Mouse (Mus musculus): ENCODE data around the gene Fam3b.

Gene Fam3b

DNA sequence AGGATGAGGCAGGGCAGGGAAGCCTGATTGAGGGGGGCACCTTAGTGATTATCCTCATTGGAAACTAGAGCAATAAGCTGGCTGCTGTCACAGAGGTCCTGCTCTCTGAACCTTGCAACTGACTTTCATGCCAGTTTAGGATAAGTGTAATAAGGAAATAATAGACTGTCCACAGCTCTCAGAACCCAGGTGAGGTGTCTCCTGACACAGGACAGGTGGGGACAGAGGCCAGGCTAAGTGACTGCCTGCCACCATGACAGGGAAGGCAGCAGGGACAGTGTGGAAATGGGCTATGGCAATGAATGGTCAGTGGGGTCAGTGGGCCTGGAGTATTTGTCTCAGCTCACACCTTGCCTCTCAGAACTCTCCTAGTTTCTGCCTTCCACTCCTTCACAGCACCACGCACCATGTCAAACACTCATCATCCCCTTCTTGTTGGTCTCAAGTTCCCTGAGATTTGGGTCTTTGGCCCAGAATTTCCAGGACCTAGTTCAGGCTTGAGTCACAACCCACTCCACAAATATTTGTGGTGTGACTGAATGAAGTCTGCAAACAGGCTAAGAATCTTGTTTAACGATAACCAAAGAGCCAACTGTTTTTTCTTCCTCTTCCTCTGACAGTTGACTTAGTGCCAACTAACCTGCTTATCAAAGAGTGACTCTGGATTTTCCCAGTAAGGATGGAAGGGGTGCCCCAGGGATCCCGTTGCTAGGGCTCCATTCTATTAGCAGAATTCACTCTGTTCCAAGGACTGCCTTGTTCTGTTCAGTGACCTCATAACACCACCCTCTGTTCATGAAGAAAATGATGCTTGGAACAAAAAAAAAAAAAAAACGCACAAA lies at the start of gene Fam3b:
Fam3b (minus strand) TSS at position 718 of the 842 bp plus-strand sequence.
- DNase-seq (ENCODE audit: low read depth), result no peak

- no peak for DNase-seq (ENCODE audit: low read depth)
Observed at GRCm38 (mm10) chr16:97544340-97544739, 29.7 kb upstream of the Fam3b start.

DNA sequence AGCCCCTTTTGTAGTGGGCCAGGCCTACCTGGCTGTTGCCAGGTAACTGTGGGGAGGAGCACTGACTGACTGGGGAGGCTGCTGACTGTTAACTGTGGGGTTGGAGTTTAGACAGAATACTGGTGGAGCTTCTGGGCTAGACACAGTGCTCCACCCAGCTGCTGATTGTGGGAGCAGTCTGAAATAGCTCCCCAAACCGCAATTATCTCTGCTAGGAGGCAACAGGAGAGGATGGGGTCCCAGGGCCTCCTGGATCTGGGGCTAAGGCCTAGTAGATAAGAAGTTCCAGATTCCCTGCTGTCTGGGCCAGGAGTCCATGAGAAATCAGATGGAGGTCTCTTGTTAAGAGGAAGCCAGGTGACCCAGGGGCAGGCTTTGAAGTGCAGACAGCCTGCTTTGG lies 22.2 kb upstream of the Fam3b start:
- no peak for DNase-seq (ENCODE audit: low read depth)

GRCm38 (mm10) chr16:97535808-97536413 lies 21.3 kb upstream of the Fam3b start:
- DNase-seq (ENCODE audit: low read depth), result no peak

GRCm38 (mm10) chr16:97534876-97535461 lies 20.4 kb upstream of the Fam3b start:
- DNase-seq (ENCODE audit: low read depth), result peak; percentile 72

GRCm38 (mm10) chr16:97534448-97534847 lies 19.8 kb upstream of the Fam3b start:
- DNase-seq (ENCODE audit: low read depth), result no peak

- no peak for DNase-seq (ENCODE audit: low read depth)
Observed at GRCm38 (mm10) chr16:97533751-97534150, 19.1 kb upstream of the Fam3b start.

DNA sequence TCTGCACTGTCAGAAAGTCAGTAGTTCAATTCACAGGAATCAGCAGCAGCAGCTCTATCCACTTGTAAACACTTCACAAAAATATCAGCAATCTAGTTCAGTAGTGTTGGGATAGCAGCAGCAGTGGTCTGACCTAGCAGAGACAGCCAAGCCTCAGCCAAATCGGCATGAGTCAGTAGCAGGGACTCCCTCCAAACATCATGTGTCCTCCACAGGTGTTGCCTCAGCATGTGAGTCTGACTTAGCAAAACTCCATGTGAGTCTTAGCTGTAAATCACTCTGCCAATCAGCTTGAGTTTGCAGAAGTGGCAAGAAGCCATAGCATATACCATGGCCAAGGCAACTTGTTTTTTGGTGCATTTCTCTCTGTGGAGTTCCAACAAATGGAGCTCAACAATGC lies 18.5 kb upstream of the Fam3b start:
- no peak for DNase-seq (ENCODE audit: low read depth)

DNA sequence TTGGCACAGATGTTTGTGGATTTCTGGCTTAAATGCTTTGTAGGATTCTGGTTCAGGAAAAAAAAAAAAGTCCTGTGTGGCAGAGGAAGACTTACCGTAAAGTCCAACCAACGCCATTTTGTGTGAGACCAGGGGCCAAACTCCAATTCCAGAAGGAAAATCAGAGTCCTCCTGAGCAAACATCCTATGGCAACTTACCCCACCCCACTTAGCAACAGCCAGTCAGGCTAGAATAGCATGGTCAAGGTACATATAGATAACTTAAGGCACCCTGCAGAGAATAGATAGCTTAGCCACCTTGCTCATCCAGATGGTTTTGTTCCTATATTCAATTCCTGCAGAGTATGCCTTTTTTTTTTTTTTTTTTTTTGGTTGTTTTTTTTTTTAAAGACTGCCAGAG lies 14.6 kb upstream of the Fam3b start:
- no peak for DNase-seq (ENCODE audit: low read depth)

- DNase-seq (ENCODE audit: low read depth), result no peak
Observed at GRCm38 (mm10) chr16:97523024-97523423, 8.4 kb upstream of the Fam3b start.

- no peak for DNase-seq (ENCODE audit: low read depth)
Observed at GRCm38 (mm10) chr16:97521983-97522382, 7.4 kb upstream of the Fam3b start.

DNA sequence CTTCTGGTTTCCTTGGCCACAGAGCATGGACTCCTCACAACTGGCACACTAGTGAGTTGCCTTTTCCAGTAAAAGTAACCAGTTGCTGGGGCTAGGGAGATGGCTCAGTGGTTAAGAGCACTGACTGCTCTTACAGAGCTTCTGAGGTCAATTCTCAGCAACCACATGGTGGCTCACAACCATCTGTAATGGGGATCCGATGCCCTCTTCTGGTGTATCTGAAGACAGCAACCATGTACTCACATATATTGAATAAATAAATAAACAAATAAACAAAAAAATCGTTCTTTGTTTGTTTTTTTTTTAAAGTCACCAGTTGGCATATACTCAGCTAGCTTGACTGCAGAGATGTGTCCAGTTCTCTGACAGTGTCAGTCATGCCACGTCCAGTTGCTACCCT lies 1.7 kb upstream of the Fam3b start:
- no peak for DNase-seq (ENCODE audit: low read depth)

DNA sequence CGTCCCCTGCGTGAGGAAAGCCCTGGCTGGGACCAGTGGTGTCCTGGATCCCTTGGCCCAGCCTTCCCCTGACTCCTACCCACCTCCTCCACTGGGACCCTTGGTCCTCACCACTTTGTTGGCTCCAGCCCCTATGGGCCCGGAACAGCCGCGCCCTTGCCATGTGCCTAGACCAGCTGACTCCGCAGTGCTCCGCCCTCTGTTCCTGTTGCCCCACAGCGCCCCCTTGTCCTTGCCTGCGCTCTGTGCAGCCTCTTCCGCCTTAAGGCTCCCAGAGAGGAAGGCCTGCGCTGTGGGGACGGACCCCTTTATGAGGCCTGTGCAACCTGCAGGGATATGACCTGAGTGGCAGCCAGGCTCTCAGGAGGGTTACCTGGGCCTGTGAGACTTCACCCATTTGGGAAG lies 2.3 kb downstream of the Fam3b start:
- no peak for DNase-seq (ENCODE audit: low read depth)

DNA sequence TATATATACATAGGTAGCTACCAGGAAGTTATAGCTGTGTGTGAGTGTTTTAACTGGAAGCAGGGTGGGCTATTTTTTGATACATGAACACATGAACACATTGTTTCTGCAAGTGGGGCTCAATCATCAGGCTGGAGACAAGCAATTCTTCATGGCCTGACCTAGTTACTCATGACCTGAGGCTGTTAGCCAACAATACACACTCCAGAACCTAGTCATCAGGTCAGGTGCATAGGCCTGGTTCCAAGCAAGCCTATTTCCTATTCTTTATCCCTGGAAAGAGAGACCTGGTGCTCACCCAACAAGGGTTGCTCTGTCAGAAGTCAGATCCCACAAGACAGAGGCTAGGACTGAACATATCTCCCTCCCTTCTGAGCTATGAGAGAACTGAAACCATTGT lies 3.1 kb downstream of the Fam3b start:
- peak; percentile 32 for DNase-seq (ENCODE audit: low read depth)

DNA sequence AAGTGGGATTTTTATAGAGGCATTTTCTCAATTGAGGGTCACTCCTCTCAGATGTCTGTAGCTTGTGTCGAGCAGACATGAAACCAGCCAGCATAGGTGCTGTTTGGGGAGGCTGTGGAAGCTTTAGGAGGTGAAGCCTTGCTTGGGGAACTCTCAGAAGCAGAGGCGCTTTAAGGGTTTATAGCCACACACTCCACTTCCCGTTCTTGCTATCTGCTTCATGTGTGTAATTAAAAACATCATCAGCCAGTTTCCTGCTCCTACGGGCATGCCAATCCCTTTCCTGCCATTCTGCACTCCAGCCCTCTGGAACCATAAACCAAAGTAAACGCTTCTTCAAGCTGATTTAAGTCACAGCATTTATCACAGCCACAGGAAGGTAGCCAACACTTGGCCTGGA lies 3.8 kb downstream of the Fam3b start:
- DNase-seq (ENCODE audit: low read depth), result no peak

DNA sequence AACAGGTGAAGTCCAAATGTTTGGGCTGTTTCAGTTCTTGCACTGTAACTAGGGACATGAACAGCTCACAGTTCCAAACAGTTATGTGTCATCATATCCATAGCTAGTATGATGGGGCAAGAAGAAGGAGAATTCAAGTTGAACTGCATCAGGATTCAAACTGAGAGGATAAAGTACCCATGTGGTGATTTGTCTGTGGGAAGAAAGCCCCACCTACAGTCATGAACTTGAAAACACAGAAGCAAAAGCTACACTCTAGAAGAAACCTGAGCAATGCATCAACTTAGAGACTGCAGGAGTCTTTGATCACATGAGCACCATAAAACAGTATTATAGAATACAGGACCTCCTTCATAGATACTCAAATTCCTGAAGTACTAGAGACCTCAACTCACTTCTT lies 6.8 kb downstream of the Fam3b start:
- DNase-seq (ENCODE audit: low read depth), result no peak

DNA sequence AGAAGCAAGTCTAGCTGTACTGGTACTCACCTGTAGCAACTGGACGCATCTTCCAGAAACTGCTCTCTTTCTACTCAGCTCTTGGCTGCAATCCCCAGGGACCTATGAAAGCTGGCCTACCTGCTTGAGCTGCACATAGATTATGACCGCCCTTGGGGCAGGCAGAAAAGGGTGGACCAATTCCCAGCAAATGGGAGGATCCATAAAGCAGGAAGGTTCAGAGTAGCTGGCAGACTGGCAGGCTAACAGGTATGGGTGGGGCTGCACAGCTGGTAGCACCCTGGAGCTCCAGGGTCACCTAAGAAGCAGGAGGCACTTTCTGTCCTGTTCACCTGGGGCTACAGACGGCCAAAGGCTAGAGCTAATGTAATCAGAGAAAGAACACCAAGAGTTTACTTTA lies 9.8 kb downstream of the Fam3b start:
- no peak for DNase-seq (ENCODE audit: low read depth)

GRCm38 (mm10) chr16:97503849-97504248 lies 10.8 kb downstream of the Fam3b start:
- no peak for DNase-seq (ENCODE audit: low read depth)

GRCm38 (mm10) chr16:97500901-97501300 lies 13.7 kb downstream of the Fam3b start:
- DNase-seq (ENCODE audit: low read depth), result no peak

DNA sequence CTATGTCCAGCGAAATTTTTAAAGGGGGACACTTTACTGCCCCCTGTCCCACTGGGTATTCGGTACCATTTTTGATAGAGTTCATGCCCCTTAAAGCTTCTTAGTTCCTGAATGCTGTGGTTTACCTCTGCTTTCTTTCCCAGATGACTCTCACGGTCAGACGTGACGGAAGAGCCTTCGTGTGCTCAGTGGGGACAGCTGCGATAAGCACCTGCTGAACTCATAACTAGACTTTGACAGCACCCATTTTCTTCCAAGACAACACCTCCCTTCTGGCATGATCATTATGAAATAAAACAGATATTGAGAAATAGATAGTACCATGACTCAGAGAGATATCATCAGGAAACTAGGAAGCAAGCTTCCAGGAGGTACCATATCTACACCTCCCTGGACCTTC lies 15.2 kb downstream of the Fam3b start:
- no peak for DNase-seq (ENCODE audit: low read depth)

GRCm38 (mm10) chr16:97498139-97498538 lies 16.5 kb downstream of the Fam3b start:
- DNase-seq (ENCODE audit: low read depth), result no peak

- DNase-seq (ENCODE audit: low read depth), result no peak
Observed at GRCm38 (mm10) chr16:97497682-97498081, 16.9 kb downstream of the Fam3b start.

DNA sequence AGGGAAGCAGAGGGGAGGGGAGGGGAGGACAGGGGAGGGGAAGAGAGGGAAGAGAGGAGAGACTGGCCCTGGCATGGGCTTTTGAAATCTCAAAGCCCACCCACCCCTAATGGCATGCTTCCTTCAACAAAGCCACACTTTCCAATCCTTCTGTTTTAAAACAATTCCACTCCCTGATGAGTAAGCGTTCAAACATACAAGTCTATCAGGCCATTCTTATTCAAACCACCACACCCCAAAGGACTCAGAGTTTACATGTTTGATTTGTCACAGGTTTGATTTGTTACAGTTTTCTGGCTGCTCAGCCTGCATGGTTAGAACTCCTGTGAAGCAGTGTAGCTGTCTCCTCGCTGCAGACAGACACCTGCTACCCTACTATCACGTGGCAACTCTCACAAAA lies 18.6 kb downstream of the Fam3b start:
- DNase-seq (ENCODE audit: low read depth), result no peak
